Comparison of ENCODE assay signal across 8 mouse cellular contexts in genomic region chr11:103362054-103362432, GRCm38 (mm10). TPM values are rescaled to one million over a fixed set of nuclear protein-coding genes. Genes with fewer than 3 reads are reported as not detected.
DNase-seq lines count a peak whose midpoint lies in the region; ATAC-seq and TF ChIP-seq lines count a peak whose summit lies in the region.

No protein-coding gene starts in this region.

- DNase-seq in kidney, adult 11 months = no peak
- DNase-seq in kidney, postnatal 0 days (ENCODE audit: low spot score) = peak; percentile 63
- peak; percentile 65 to 66 for DNase-seq in lung, postnatal 4 days
- DNase-seq in yolk sac, embryonic 10.5 days (ENCODE audit: low spot score) = peak; percentile 65
- no peak for DNase-seq in urinary bladder, postnatal 10 days (ENCODE audit: low spot score)
- DNase-seq in right cerebral cortex, postnatal 10 days (ENCODE audit: low spot score in 2 of 2) = no peak

- peak overlapping the region; percentile 48 for H3K4me3 ChIP-seq in kidney, embryonic 16.5 days (ENCODE audit: low read length)
- peak overlapping the region; percentile 41; the same call in 1 of the 2 replicates for H3K4me3 ChIP-seq in embryonic fibroblast, embryonic 13.5 days (ENCODE audit: insufficient read depth, low read length)
- peak overlapping the region; percentile 51 for H3K4me3 ChIP-seq in kidney, postnatal 0 days (replicated peaks; ENCODE audit: low read depth, low read length)

- peaks cover 29% of the 10 kb centered on the region for H3K27me3 ChIP-seq in kidney, embryonic 16.5 days (ENCODE audit: insufficient read depth, low read length)
- H3K27me3 ChIP-seq in kidney, postnatal 0 days (ENCODE audit: insufficient read depth, low read length) = 0 out of 2 replicates have a peak, but pooled peaks cover 4% of the 10 kb centered on the region

- peaks cover 4% of the 10 kb centered on the region; the same call in 1 of the 2 replicates for H3K36me3 ChIP-seq in kidney, embryonic 16.5 days (ENCODE audit: insufficient read depth, low read length)
- no peaks in the 10 kb centered on the region for H3K36me3 ChIP-seq in kidney, postnatal 0 days (ENCODE audit: insufficient read depth, low read length)

- H3K9me3 ChIP-seq in kidney, embryonic 16.5 days (ENCODE audit: low read length) = no peaks in the 10 kb centered on the region
- H3K9me3 ChIP-seq in kidney, postnatal 0 days (replicated peaks; ENCODE audit: low read length) = no peaks in the 10 kb centered on the region

- peak overlapping the region; percentile 81 for H3K27ac ChIP-seq in kidney, embryonic 16.5 days (ENCODE audit: low read length)
- H3K27ac ChIP-seq in embryonic fibroblast, embryonic 13.5 days (ENCODE audit: insufficient read depth, low read length) = no peak overlapping the region
- peak overlapping the region; percentile 85 for H3K27ac ChIP-seq in kidney, postnatal 0 days

- TF ChIP-seq POLR2A in embryonic fibroblast, embryonic 13.5 days (IDR thresholded peaks at IDR 0.05; ENCODE audit: low read depth, low read length) = peak; percentile 49; the same call in 1 of the 2 replicates

- WGBS in kidney, embryonic 16.5 days = 5% methylated on average over 13 of the region's 13 CpGs
- WGBS in kidney, postnatal 0 days = 5% methylated on average over 12 of the region's 13 CpGs

- TF ChIP-seq CTCF in embryonic fibroblast, embryonic 13.5 days (IDR thresholded peaks at IDR 0.05; ENCODE audit: borderline replicate concordance, insufficient read depth, low read length) = no peak
- TF ChIP-seq CTCF in kidney, postnatal 0 days (IDR thresholded peaks at IDR 0.05; ENCODE audit: low read depth) = no peak

- peak overlapping the region; percentile 61 for H3K9ac ChIP-seq in kidney, embryonic 16.5 days (replicated peaks; ENCODE audit: low read length)
- 0 out of 2 replicates have a peak overlapping the region, but pooled peaks have one; percentile 70 for H3K9ac ChIP-seq in kidney, postnatal 0 days (ENCODE audit: low read depth, low read length)

- ATAC-seq in kidney, embryonic 16.5 days (ENCODE audit: low FRiP score, low TSS enrichment) = peak; percentile 47; the same call in 1 of the 2 replicates
- 0 out of 2 replicates have a peak, but pooled peaks have one; percentile 31 for ATAC-seq in kidney, postnatal 0 days (replicated peaks; ENCODE audit: low FRiP score, low read depth)

- H3K4me1 ChIP-seq in kidney, embryonic 16.5 days (ENCODE audit: insufficient read depth, low read length) = peaks cover 58% of the 10 kb centered on the region
- H3K4me1 ChIP-seq in embryonic fibroblast, embryonic 13.5 days (ENCODE audit: control insufficient read depth, insufficient read depth, low read length) = no peaks in the 10 kb centered on the region
- peaks cover 38% of the 10 kb centered on the region for H3K4me1 ChIP-seq in kidney, postnatal 0 days (replicated peaks; ENCODE audit: insufficient read depth, low read length)

- peak overlapping the region; percentile 95 for H3K4me2 ChIP-seq in kidney, embryonic 16.5 days (replicated peaks; ENCODE audit: low read depth, low read length)
- H3K4me2 ChIP-seq in kidney, postnatal 0 days (ENCODE audit: low read length) = peak overlapping the region; percentile 84

RNA-seq across cellular contexts. Expression of gene Arhgap27, which starts 1.4 kb away (rescaled TPM):
- polyA plus RNA-seq in kidney, embryonic 16.5 days (2015; fragmentation: Nextera tagmentation; extraction: Ambion mirVana) = 17.8 and 18.7 TPM in 2 replicates
- 2.0 and 4.5 TPM in 2 replicates for polyA plus RNA-seq in embryonic fibroblast, embryonic 13.5 days (2011; ENCODE audit: insufficient read length, low read depth, missing spikeins)
- polyA plus RNA-seq in kidney, postnatal 0 days (2015; fragmentation: Nextera tagmentation; extraction: Ambion mirVana) = 15.9 and 16.6 TPM in 2 replicates

RNA-seq across cellular contexts. Expression of gene Plekhm1, which starts 50.4 kb away (rescaled TPM):
- 9.2 and 10.3 TPM in 2 replicates for polyA plus RNA-seq in kidney, embryonic 16.5 days (2015; fragmentation: Nextera tagmentation; extraction: Ambion mirVana)
- polyA plus RNA-seq in embryonic fibroblast, embryonic 13.5 days (2011; ENCODE audit: insufficient read length, low read depth, missing spikeins) = 8.3 and 9.0 TPM in 2 replicates
- polyA plus RNA-seq in kidney, postnatal 0 days (2015; fragmentation: Nextera tagmentation; extraction: Ambion mirVana) = 5.4 and 6.1 TPM in 2 replicates

Comparison
In these comparisons a context has a peak if more than half of its experiments do, and no peak if none do; other contexts are left out.
1. DNase-seq: peak in kidney, postnatal 0 days (single experiment), lung, postnatal 4 days (2 of 2) and yolk sac, embryonic 10.5 days (single experiment); none in kidney, adult 11 months (single experiment), urinary bladder, postnatal 10 days (single experiment) and right cerebral cortex, postnatal 10 days (0 of 2).
2. Peak in every context shown above with its lines, with median percentiles within 50 percentile points of each other: H3K4me3 ChIP-seq.